Mouse (Mus musculus) cortical plate, adult 2 months (tissue): ENCODE measurements around the gene Kif4.

Experiments used
- CTCF ChIP-seq: fragments of 200-500 bp; IDR thresholded peaks from 2 replicates; pipeline ENCODE4 v1.5.1; 2011; ENCODE audit warnings: mild to moderate bottlenecking, control low read depth, low read length; ENCODE audit not compliant: insufficient read depth; ENCODE audit errors: extremely low read depth
- POLR2A ChIP-seq: fragments of 200-500 bp; IDR thresholded peaks from 2 replicates; pipeline ENCODE4 v1.6.1; 2011; ENCODE audit warnings: mild to moderate bottlenecking, low read length, control low read depth; ENCODE audit not compliant: insufficient read depth; ENCODE audit errors: extremely low read depth

- TF ChIP-seq CTCF: no peak
- TF ChIP-seq POLR2A: peak; percentile 61; the same call in 1 of the 2 replicates
Observed at GRCm38 (mm10) chrX:100625802-100626793, 561 bp downstream of the Kif4 start, which contains the start of gene Pdzd11.
